Mouse (Mus musculus) neural tube, embryonic 15.5 days (tissue): ENCODE measurements around the gene Sde2. TPM values are rescaled to one million over a fixed set of nuclear protein-coding genes. Genes with fewer than 3 reads are reported as not detected.
A peak's percentile ranks its signal among the peaks of the same experiment; 100 is the strongest.

ENCODE experiments used
- ATAC-seq: fragments of 200-750 bp; cut with Nextera tagmentation; 2 replicates; pipeline ENCODE4 v1.8.0; 2017; ENCODE audit warnings: mild to moderate bottlenecking, moderate TSS enrichment, moderate library complexity; ENCODE audit not compliant: low FRiP score
- H3K27ac ChIP-seq: fragments of 300-500 bp; sonication (generic); replicated peaks from 2 replicates; pipeline ENCODE4 v1.5.1; 2015; ENCODE audit warnings: mild to moderate bottlenecking, inconsistent platforms
- H3K27me3 ChIP-seq: fragments of 300-500 bp; sonication (generic); replicated peaks from 2 replicates; pipeline ENCODE4 v1.6.1; 2015; ENCODE audit warnings: inconsistent platforms
- H3K36me3 ChIP-seq: fragments of 300-500 bp; sonication (generic); 2 replicates; pipeline ENCODE4 v1.6.1; 2015; ENCODE audit warnings: inconsistent platforms
- H3K4me1 ChIP-seq: fragments of 300-500 bp; sonication (generic); 2 replicates; pipeline ENCODE4 v1.6.1; 2015; ENCODE audit warnings: inconsistent platforms
- H3K4me2 ChIP-seq: fragments of 300-500 bp; sonication (generic); 2 replicates; pipeline ENCODE4 v1.6.1; 2015; ENCODE audit warnings: inconsistent platforms, mild to moderate bottlenecking, moderate library complexity
- H3K4me3 ChIP-seq: fragments of 300-500 bp; sonication (generic); replicated peaks from 2 replicates; pipeline ENCODE4 v1.5.1; 2015; ENCODE audit warnings: mild to moderate bottlenecking, inconsistent platforms
- H3K9ac ChIP-seq: fragments of 300-500 bp; sonication (generic); replicated peaks from 2 replicates; pipeline ENCODE4 v1.6.1; 2015; ENCODE audit warnings: mild to moderate bottlenecking, inconsistent platforms
- H3K9me3 ChIP-seq: fragments of 300-500 bp; sonication (generic); replicated peaks from 2 replicates; pipeline ENCODE4 v1.6.1; 2016; ENCODE audit warnings: inconsistent platforms
- WGBS: fragments of 180-500 bp; shearing (Covaris S2); methylation state at CpG from one replicate; pipeline ENCODE4 v1.1.7; 2015; ENCODE audit warnings: mixed read lengths; 5-methylcytosine and 5-hydroxymethylcytosine counted together
- polyA plus RNA-seq: library from polyadenylated mRNA; unstranded; fragments of >200 nt; fragmentation: Nextera tagmentation; extraction: Ambion mirVana; gene quantifications from 2 replicates; pipeline ENCODE4 v1.2.1, GENCODE M21; 2015

The Sde2 gene
- polyA plus RNA-seq: 28.0 and 30.8 TPM in 2 replicates

GRCm38 (mm10) chr1:180850316-180851270, at the start of gene Sde2:
Gene Sde2 (plus strand): TSS chr1:180851127.
- peak; percentile 96 for ATAC-seq
- Histone ChIP-seq H3K4me3 (peak within 1 kb of the TSS; percentile 82), H3K9me3 (no peaks in the 10 kb centered on the region), H3K4me2 (peak within 1 kb of the TSS; percentile 80), H3K27me3 (no peaks in the 10 kb centered on the region), H3K27ac (peak within 1 kb of the TSS; percentile 99), H3K9ac (peak within 1 kb of the TSS; percentile 89), H3K4me1 (peaks cover 50% of the 10 kb centered on the region), H3K36me3 (peaks cover 2% of the 10 kb centered on the region; the same call in 1 of the 2 replicates)
- under 1% methylated on average over 77 of the region's 77 CpGs for WGBS

- no peak overlapping the region for H3K4me2 ChIP-seq
- 83% methylated on average over 3 of the region's 3 CpGs for WGBS
- H3K4me1 ChIP-seq: peaks cover 3% of the 10 kb centered on the region
- peak; percentile 26; the same call in 1 of the 2 replicates for ATAC-seq
- no peak overlapping the region for H3K4me3 ChIP-seq
- peaks cover 49% of the 10 kb centered on the region for H3K36me3 ChIP-seq
- H3K27me3 ChIP-seq: no peaks in the 10 kb centered on the region
- no peaks in the 10 kb centered on the region for H3K9me3 ChIP-seq
- no peak overlapping the region for H3K9ac ChIP-seq
- H3K27ac ChIP-seq: no peak overlapping the region
These were observed 49.4 kb upstream of the Sde2 start for GRCm38 (mm10) chr1:180801466-180801994.

GRCm38 (mm10) chr1:180803881-180804280, 47.0 kb upstream of the Sde2 start:
- no peak overlapping the region for H3K4me3 ChIP-seq
- peaks cover 69% of the 10 kb centered on the region for H3K36me3 ChIP-seq
- H3K27me3 ChIP-seq: no peaks in the 10 kb centered on the region
- no peak overlapping the region for H3K9ac ChIP-seq
- no peak overlapping the region for H3K27ac ChIP-seq
- no peak overlapping the region for H3K4me2 ChIP-seq
- 88% methylated on average over 6 of the region's 6 CpGs for WGBS
- H3K9me3 ChIP-seq: no peaks in the 10 kb centered on the region
- no peak for ATAC-seq
- H3K4me1 ChIP-seq: peaks cover 20% of the 10 kb centered on the region

- no peak overlapping the region for H3K4me2 ChIP-seq
- no peak overlapping the region for H3K27ac ChIP-seq
- H3K9me3 ChIP-seq: no peaks in the 10 kb centered on the region
- H3K9ac ChIP-seq: no peak overlapping the region
- peaks cover 41% of the 10 kb centered on the region for H3K4me1 ChIP-seq
- H3K27me3 ChIP-seq: no peaks in the 10 kb centered on the region
- H3K4me3 ChIP-seq: no peak overlapping the region
- no peak for ATAC-seq
- H3K36me3 ChIP-seq: peaks cover 62% of the 10 kb centered on the region
- 77% methylated on average over 5 of the region's 5 CpGs for WGBS
These were observed 42.1 kb upstream of the Sde2 start for GRCm38 (mm10) chr1:180808831-180809230.

- 72% methylated on average over 7 of the region's 7 CpGs for WGBS
- Histone ChIP-seq H3K4me2 (peak overlapping the region; percentile 57), H3K4me1 (peaks cover 59% of the 10 kb centered on the region), H3K4me3 (peak overlapping the region; percentile 97), H3K9me3 (no peaks in the 10 kb centered on the region), H3K9ac (peak overlapping the region; percentile 24; the same call in 1 of the 2 replicates), H3K36me3 (peaks cover 41% of the 10 kb centered on the region), H3K27ac (no peak overlapping the region), H3K27me3 (no peaks in the 10 kb centered on the region)
- ATAC-seq: no peak
These were observed 40.0 kb upstream of the Sde2 start for GRCm38 (mm10) chr1:180810976-180811375.

- peak overlapping the region; percentile 99 for H3K27ac ChIP-seq
- ATAC-seq: no peak
- H3K9me3 ChIP-seq: no peaks in the 10 kb centered on the region
- H3K4me1 ChIP-seq: peaks cover 55% of the 10 kb centered on the region
- whole genome bisulfite sequencing: 4% methylated on average over 27 of the region's 27 CpGs
- peak overlapping the region; percentile 99 for H3K9ac ChIP-seq
- no peaks in the 10 kb centered on the region for H3K27me3 ChIP-seq
- peak overlapping the region; percentile 97 for H3K4me3 ChIP-seq
- peak overlapping the region; percentile 57 for H3K4me2 ChIP-seq
- H3K36me3 ChIP-seq: peaks cover 32% of the 10 kb centered on the region
These were observed 39.1 kb upstream of the Sde2 start for GRCm38 (mm10) chr1:180811596-180812462.

GRCm38 (mm10) chr1:180812463-180813408, 38.2 kb upstream of the Sde2 start:
- Histone ChIP-seq H3K27me3 (no peaks in the 10 kb centered on the region), H3K36me3 (peaks cover 23% of the 10 kb centered on the region), H3K27ac (peak overlapping the region; percentile 99), H3K4me1 (peaks cover 49% of the 10 kb centered on the region), H3K9me3 (no peaks in the 10 kb centered on the region), H3K9ac (peak overlapping the region; percentile 99), H3K4me2 (peak overlapping the region; percentile 57), H3K4me3 (peak overlapping the region; percentile 97)
- WGBS: under 1% methylated on average over 71 of the region's 71 CpGs
- peak; percentile 35 for ATAC-seq

- peak overlapping the region; percentile 99 for H3K9ac ChIP-seq
These were observed 37.5 kb upstream of the Sde2 start for GRCm38 (mm10) chr1:180813409-180813884.

GRCm38 (mm10) chr1:180813885-180814740, 36.8 kb upstream of the Sde2 start, which contains the start of gene H3f3a:
Gene H3f3a (minus strand): TSS chr1:180813943.
- peaks cover 13% of the 10 kb centered on the region for H3K36me3 ChIP-seq
- 2% methylated on average over 45 of the region's 69 CpGs for WGBS
- H3K4me3 ChIP-seq: peak within 1 kb of the TSS; percentile 97
- peak; percentile 76 for ATAC-seq
- H3K27me3 ChIP-seq: no peaks in the 10 kb centered on the region
- H3K4me2 ChIP-seq: peak within 1 kb of the TSS; percentile 65
- H3K9ac ChIP-seq: peak within 1 kb of the TSS; percentile 99
- peak within 1 kb of the TSS; percentile 99 for H3K27ac ChIP-seq
- peaks cover 39% of the 10 kb centered on the region for H3K4me1 ChIP-seq
- H3K9me3 ChIP-seq: no peaks in the 10 kb centered on the region

More at GRCm38 (mm10) chr1:180813409-180813884, 37.5 kb upstream of the Sde2 start:
- peak overlapping the region; percentile 97 for H3K4me3 ChIP-seq
- peak; percentile 95 for ATAC-seq
- H3K27me3 ChIP-seq: no peaks in the 10 kb centered on the region
- 2% methylated on average over 40 of the region's 65 CpGs for WGBS
- H3K4me1 ChIP-seq: peaks cover 43% of the 10 kb centered on the region
- peak overlapping the region; percentile 99 for H3K27ac ChIP-seq
- no peaks in the 10 kb centered on the region for H3K9me3 ChIP-seq
- H3K36me3 ChIP-seq: peaks cover 18% of the 10 kb centered on the region
- peak overlapping the region; percentile 65 for H3K4me2 ChIP-seq
